13 mouse cellular contexts compared by ENCODE assay signal in genomic region chr17:78254256-78254655, GRCm38 (mm10). TPM values are rescaled to one million over a fixed set of nuclear protein-coding genes. Genes with fewer than 3 reads are reported as not detected.
DNase-seq lines count a peak whose midpoint lies in the region; ATAC-seq and TF ChIP-seq lines count a peak whose summit lies in the region.
"Had no signal": no experiment of that assay in that cellular context is flagged by ENCODE, and none has a peak within 500 bp of the region (broad histone marks: within the 10 kb centered on the region; RNA-seq: fewer than 3 reads in every experiment).

No protein-coding gene starts in this region.

- intact Hi-C loops in gastrocnemius, postnatal 36 days (cut with DNase I), result no loop called here

- peak; percentile 20 for DNase-seq in gastrocnemius, postnatal 25 days
- no peak for DNase-seq in gastrocnemius, postnatal 36 days
- peak; percentile 20 for DNase-seq in R1 (ENCODE audit: low read depth, low spot score)
- DNase-seq in forebrain, postnatal 0 days, result no peak
- DNase-seq in left cerebral cortex, adult 8-10 months (ENCODE audit: low spot score in 2 of 2), result no peak
- no peak for DNase-seq in lung, postnatal 4 days
- no peak for DNase-seq in lung, postnatal 36 days
- DNase-seq: adrenal gland, adult 2 months; cerebellum, adult 11 months; kidney, postnatal 14 days; thymus, adult 18-20 months had no signal

- no peaks in the 10 kb centered on the region for H3K4me1 ChIP-seq in forebrain, postnatal 0 days (ENCODE audit: insufficient read depth)

- H3K27ac ChIP-seq in forebrain, postnatal 0 days (ENCODE audit: low read depth, low read length), result no peak overlapping the region
- H3K27ac ChIP-seq: liver, embryonic 15.5 days had no signal

- TF ChIP-seq CTCF in forebrain, postnatal 0 days (IDR thresholded peaks at IDR 0.05; ENCODE audit: low read depth), result no peak

- H3K4me3 ChIP-seq in forebrain, postnatal 0 days (ENCODE audit: low read depth, low read length), result no peak overlapping the region
- H3K4me3 ChIP-seq: liver, embryonic 15.5 days had no signal

- H3K4me2 ChIP-seq in forebrain, postnatal 0 days (ENCODE audit: low read depth), result no peak overlapping the region
- H3K4me2 ChIP-seq: liver, embryonic 15.5 days had no signal

- no peaks in the 10 kb centered on the region for H3K27me3 ChIP-seq in forebrain, postnatal 0 days (ENCODE audit: insufficient read depth, low read length)
- H3K27me3 ChIP-seq: liver, embryonic 15.5 days had no signal

- WGBS in forebrain, postnatal 0 days, result 65% methylated on average over 8 of the region's 8 CpGs

- peak; percentile 65 for ATAC-seq in forebrain, postnatal 0 days
- ATAC-seq in megakaryocyte progenitor cell, adult 5-6 weeks (replicated peaks; ENCODE audit: poor library complexity), result peak; percentile 53

- H3K9ac ChIP-seq in forebrain, postnatal 0 days, result no peak overlapping the region
- H3K9ac ChIP-seq: liver, embryonic 15.5 days had no signal

- H3K9me3 ChIP-seq in forebrain, postnatal 0 days (ENCODE audit: low read length), result no peaks in the 10 kb centered on the region
- H3K9me3 ChIP-seq: liver, embryonic 15.5 days had no signal

- H3K36me3 ChIP-seq in forebrain, postnatal 0 days (ENCODE audit: insufficient read depth), result no peaks in the 10 kb centered on the region
- H3K36me3 ChIP-seq: liver, embryonic 15.5 days had no signal

RNA-seq across cellular contexts. Expression of gene Crim1, which starts 54.2 kb away (rescaled TPM):
- total RNA-seq in gastrocnemius, postnatal 25 days (2021), result 10 to 100 TPM; 22.1 to 22.9 TPM
- total RNA-seq in gastrocnemius, postnatal 36 days (2021), result 10 to 100 TPM; 25.0 to 25.6 TPM
- total RNA-seq in forebrain, postnatal 0 days (2014; rRNA removed), result 55.9 and 88.9 TPM in 2 replicates
- polyA plus RNA-seq in forebrain, postnatal 0 days (2015; fragmentation: Nextera tagmentation; extraction: Ambion mirVana), result 7.1 and 14.1 TPM in 2 replicates
- total RNA-seq in megakaryocyte progenitor cell, adult 5-6 weeks (2015), result 1.2 and 2.1 TPM in 2 replicates
- total RNA-seq in megakaryocyte progenitor cell, adult 5-6 weeks (2017), result 0.79 and 1.3 TPM in 2 replicates
- total RNA-seq in left cerebral cortex, adult 8-10 months (2022), result 10 to 100 TPM; 84.5 to 97.9 (median 87.0) TPM

Comparison
In these comparisons a context has a peak if more than half of its experiments do, and no peak if none do; other contexts are left out.
1. DNase-seq: peak in gastrocnemius, postnatal 25 days (single experiment) and R1 (single experiment); none in gastrocnemius, postnatal 36 days (0 of 2), forebrain, postnatal 0 days (single experiment), left cerebral cortex, adult 8-10 months (0 of 2), lung, postnatal 4 days (0 of 2) and lung, postnatal 36 days (single experiment).
2. RNA of gene Crim1, which starts 54.2 kb away (total RNA-seq): 55.9 to 88.9 TPM in forebrain, postnatal 0 days, 84.5 to 97.9 TPM in left cerebral cortex, adult 8-10 months, 25.0 to 25.6 TPM in gastrocnemius, postnatal 36 days and 22.1 to 22.9 TPM in gastrocnemius, postnatal 25 days; 0.79 to 2.1 TPM in megakaryocyte progenitor cell, adult 5-6 weeks; every median in the first group is over 4 times any median in the second.